Mouse (Mus musculus) lung, adult 18-20 months (tissue): ENCODE results near the gene Gm16430.
"Not testable (repeated sequence)": the region's sequence is repeated elsewhere in the genome, so short reads cannot be mapped to it uniquely, and the experiment has no call there.

Experiments used
- DNase-seq, 2 experiments: peaks; one replicate each; pipeline ENCODE4 v3.0.0; 2022; ENCODE audit warnings: mixed read lengths in 2 of 2

Gene Gm16430

DNA sequence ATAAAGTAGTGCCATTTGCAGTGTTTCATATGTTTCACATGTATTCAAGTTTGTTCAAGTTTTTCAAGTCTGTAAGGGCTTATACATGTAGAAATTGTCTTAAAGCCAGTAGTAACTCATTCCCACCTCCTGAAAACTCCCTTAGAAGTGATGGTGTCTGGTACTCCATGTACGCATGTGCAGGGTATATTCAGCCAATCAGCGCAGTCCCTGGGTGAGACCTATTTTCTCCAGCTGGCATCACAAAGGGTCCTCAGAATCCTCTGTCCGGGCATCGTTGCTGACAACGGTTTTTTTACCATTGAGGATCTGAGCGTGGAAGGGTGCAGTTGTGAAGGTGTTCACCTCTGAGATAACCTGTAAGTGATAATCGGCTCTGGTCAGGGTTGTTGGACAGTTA, at the start of gene Gm16430:
Gene Gm16430 (plus strand): TSS at position 301 of the 400 bp plus-strand sequence.
- not testable (repeated sequence) for DNase-seq
